Mouse (Mus musculus): Measurements from ENCODE around the gene Bsg. TPM values are rescaled to one million over a fixed set of nuclear protein-coding genes. Genes with fewer than 3 reads are reported as not detected.

Bsg gene
- polyA plus RNA-seq, 1 experiment, result 631 TPM

- DNase-seq (ENCODE audit: low read depth), result no peak
- TF ChIP-seq CTCF (IDR thresholded peaks at IDR 0.05; ENCODE audit: borderline replicate concordance, extremely low read depth, insufficient read depth, insufficient read length), result no peak
- no peak for TF ChIP-seq POLR2A (IDR thresholded peaks at IDR 0.05; ENCODE audit: borderline replicate concordance, extremely low read depth, insufficient read depth, insufficient read length, poor library complexity, severe bottlenecking)
Observed at GRCm38 (mm10) chr10:79706406-79707094, 2.3 kb downstream of the Bsg start.

GRCm38 (mm10) chr10:79707162-79707561, 2.9 kb downstream of the Bsg start:
- TF ChIP-seq POLR2A (IDR thresholded peaks at IDR 0.05; ENCODE audit: borderline replicate concordance, extremely low read depth, insufficient read depth, insufficient read length, poor library complexity, severe bottlenecking) (no peak), CTCF (IDR thresholded peaks at IDR 0.05; ENCODE audit: borderline replicate concordance, extremely low read depth, insufficient read depth, insufficient read length) (no peak)
- no peak for DNase-seq (ENCODE audit: low read depth)

- DNase-seq (ENCODE audit: low read depth), result no peak
- TF ChIP-seq POLR2A (IDR thresholded peaks at IDR 0.05; ENCODE audit: borderline replicate concordance, extremely low read depth, insufficient read depth, insufficient read length, poor library complexity, severe bottlenecking) (no peak), CTCF (IDR thresholded peaks at IDR 0.05; ENCODE audit: borderline replicate concordance, extremely low read depth, insufficient read depth, insufficient read length) (no peak)
Observed at GRCm38 (mm10) chr10:79707759-79708158, 3.5 kb downstream of the Bsg start.

GRCm38 (mm10) chr10:79708668-79709067, 4.4 kb downstream of the Bsg start:
- DNase-seq (ENCODE audit: low read depth), result no peak
- TF ChIP-seq POLR2A (IDR thresholded peaks at IDR 0.05; ENCODE audit: borderline replicate concordance, extremely low read depth, insufficient read depth, insufficient read length, poor library complexity, severe bottlenecking) (no peak), CTCF (IDR thresholded peaks at IDR 0.05; ENCODE audit: borderline replicate concordance, extremely low read depth, insufficient read depth, insufficient read length) (no peak)

- no peak for DNase-seq (ENCODE audit: low read depth)
- TF ChIP-seq CTCF (IDR thresholded peaks at IDR 0.05; ENCODE audit: borderline replicate concordance, extremely low read depth, insufficient read depth, insufficient read length), result no peak
Observed at GRCm38 (mm10) chr10:79709307-79709706, 5.0 kb downstream of the Bsg start.

- no peak for TF ChIP-seq POLR2A (IDR thresholded peaks at IDR 0.05; ENCODE audit: borderline replicate concordance, extremely low read depth, insufficient read depth, insufficient read length, poor library complexity, severe bottlenecking)
- TF ChIP-seq CTCF (IDR thresholded peaks at IDR 0.05; ENCODE audit: borderline replicate concordance, extremely low read depth, insufficient read depth, insufficient read length), result peak; percentile 28; the same call in 1 of the 2 replicates
- DNase-seq (ENCODE audit: low read depth), result no peak
Observed at GRCm38 (mm10) chr10:79712029-79712428, 7.7 kb downstream of the Bsg start.

GRCm38 (mm10) chr10:79712499-79713126, 8.3 kb downstream of the Bsg start:
- TF ChIP-seq CTCF (IDR thresholded peaks at IDR 0.05; ENCODE audit: borderline replicate concordance, extremely low read depth, insufficient read depth, insufficient read length) (peak; percentile 90), POLR2A (IDR thresholded peaks at IDR 0.05; ENCODE audit: borderline replicate concordance, extremely low read depth, insufficient read depth, insufficient read length, poor library complexity, severe bottlenecking) (no peak)
- DNase-seq (ENCODE audit: low read depth), result peak; percentile 77

GRCm38 (mm10) chr10:79713163-79713562, 8.9 kb downstream of the Bsg start:
- TF ChIP-seq CTCF (IDR thresholded peaks at IDR 0.05; ENCODE audit: borderline replicate concordance, extremely low read depth, insufficient read depth, insufficient read length) (no peak), POLR2A (IDR thresholded peaks at IDR 0.05; ENCODE audit: borderline replicate concordance, extremely low read depth, insufficient read depth, insufficient read length, poor library complexity, severe bottlenecking) (no peak)

GRCm38 (mm10) chr10:79714996-79715395, 10.7 kb downstream of the Bsg start:
- TF ChIP-seq CTCF (IDR thresholded peaks at IDR 0.05; ENCODE audit: borderline replicate concordance, extremely low read depth, insufficient read depth, insufficient read length) (no peak), POLR2A (IDR thresholded peaks at IDR 0.05; ENCODE audit: borderline replicate concordance, extremely low read depth, insufficient read depth, insufficient read length, poor library complexity, severe bottlenecking) (no peak)
- peak; percentile 28 for DNase-seq (ENCODE audit: low read depth)

More at GRCm38 (mm10) chr10:79713163-79713562, 8.9 kb downstream of the Bsg start:
- no peak for DNase-seq (ENCODE audit: low read depth)

- no peak for TF ChIP-seq POLR2A (IDR thresholded peaks at IDR 0.05; ENCODE audit: borderline replicate concordance, extremely low read depth, insufficient read depth, insufficient read length, poor library complexity, severe bottlenecking)
- no peak for TF ChIP-seq CTCF (IDR thresholded peaks at IDR 0.05; ENCODE audit: borderline replicate concordance, extremely low read depth, insufficient read depth, insufficient read length)
- no peak for DNase-seq (ENCODE audit: low read depth)
Observed at GRCm38 (mm10) chr10:79716254-79716987, 12.1 kb downstream of the Bsg start, which contains the start of gene Hcn2. Gene Hcn2 (plus strand): TSS chr10:79716634.

GRCm38 (mm10) chr10:79716988-79717355, 12.7 kb downstream of the Bsg start:
- DNase-seq (ENCODE audit: low read depth), result no peak
- TF ChIP-seq CTCF (IDR thresholded peaks at IDR 0.05; ENCODE audit: borderline replicate concordance, extremely low read depth, insufficient read depth, insufficient read length) (no peak), POLR2A (IDR thresholded peaks at IDR 0.05; ENCODE audit: borderline replicate concordance, extremely low read depth, insufficient read depth, insufficient read length, poor library complexity, severe bottlenecking) (no peak)

Data from brain, embryonic 14.5 days (tissue).